In the genomic region with DNA sequence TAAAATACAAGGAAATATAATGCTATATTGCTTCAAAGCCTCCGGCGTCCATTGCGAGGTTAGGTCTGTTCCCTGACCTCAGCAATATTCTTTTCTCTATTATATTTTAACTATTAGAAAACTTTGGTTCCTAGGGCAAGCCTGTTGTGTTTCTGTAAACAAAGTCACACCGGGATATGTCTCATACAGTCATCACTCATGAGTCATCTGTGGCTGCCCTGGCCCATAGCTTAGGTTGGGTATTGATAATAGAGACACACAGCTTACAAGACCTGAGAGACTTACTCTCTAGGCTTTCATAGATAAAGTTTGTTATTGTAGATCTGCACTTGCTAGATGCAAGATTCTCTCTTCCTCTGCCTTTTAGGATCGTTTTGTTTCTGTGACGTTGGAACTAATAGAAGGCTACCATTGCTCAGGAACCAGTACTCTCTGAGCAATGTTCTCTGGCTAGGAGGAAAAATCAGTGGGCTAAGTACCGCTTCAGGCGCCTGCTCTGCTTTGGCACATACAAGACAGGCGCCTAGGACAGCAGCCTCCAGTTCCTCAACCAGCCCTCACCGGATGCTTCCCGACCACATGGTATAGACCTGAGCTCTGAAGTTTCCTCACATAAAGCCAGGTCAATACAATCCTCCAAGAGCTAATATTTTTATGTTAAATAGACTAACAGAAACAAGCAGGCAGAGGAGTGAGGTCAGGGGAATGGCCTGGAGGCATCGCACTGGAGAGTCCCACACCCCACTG, we compare ENCODE assay signal across 25 mouse cellular contexts.
DNase-seq lines count a peak whose midpoint lies in the region; ATAC-seq and TF ChIP-seq lines count a peak whose summit lies in the region.
"Had no signal": no experiment of that assay in that cellular context is flagged by ENCODE, and none has a peak within 500 bp of the region (broad histone marks: within the 10 kb centered on the region; RNA-seq: fewer than 3 reads in every experiment).

No protein-coding gene starts in this region.

- H3K4me1 ChIP-seq in kidney, embryonic 14.5 days (ENCODE audit: control insufficient read depth, insufficient read depth, low read length), result no peaks in the 10 kb centered on the region
- H3K4me1 ChIP-seq in thymus, adult 2 months (replicated peaks; ENCODE audit: control insufficient read depth, insufficient read depth, low read length), result peaks cover 6% of the 10 kb centered on the region; the same call in 1 of the 2 replicates
- H3K4me1 ChIP-seq in intestine, embryonic 16.5 days (ENCODE audit: control insufficient read depth, insufficient read depth, low read length), result peaks cover 3% of the 10 kb centered on the region; the same call in 1 of the 2 replicates
- H3K4me1 ChIP-seq in stomach, postnatal 0 days (replicated peaks; ENCODE audit: control insufficient read depth, insufficient read depth), result no peaks in the 10 kb centered on the region; the same call in 1 of the 2 replicates
- H3K4me1 ChIP-seq: embryonic facial prominence, embryonic 15.5 days; forebrain, embryonic 10.5 days; hindbrain, embryonic 13.5 days had no signal

- no peak overlapping the region for H3K4me3 ChIP-seq in kidney, embryonic 14.5 days (ENCODE audit: low read length)
- no peak overlapping the region for H3K4me3 ChIP-seq in thymus, adult 2 months (ENCODE audit: control insufficient read depth, insufficient read depth, low read length)
- H3K4me3 ChIP-seq in intestine, embryonic 16.5 days (ENCODE audit: low read length), result no peak overlapping the region
- no peak overlapping the region for H3K4me3 ChIP-seq in stomach, postnatal 0 days (ENCODE audit: low read depth, low read length)
- H3K4me3 ChIP-seq: embryonic facial prominence, embryonic 15.5 days; forebrain, embryonic 10.5 days; heart, embryonic 12.5 days; hindbrain, embryonic 13.5 days; left cerebral cortex, adult 2 months had no signal

- no peaks in the 10 kb centered on the region for H3K36me3 ChIP-seq in kidney, embryonic 14.5 days (ENCODE audit: control insufficient read depth, insufficient read depth, low read length)
- H3K36me3 ChIP-seq in thymus, adult 2 months (ENCODE audit: control insufficient read depth, insufficient read depth, low read length), result no peaks in the 10 kb centered on the region
- H3K36me3 ChIP-seq in intestine, embryonic 16.5 days (ENCODE audit: control insufficient read depth, insufficient read depth, low read length), result no peaks in the 10 kb centered on the region
- no peaks in the 10 kb centered on the region for H3K36me3 ChIP-seq in stomach, postnatal 0 days (ENCODE audit: control insufficient read depth, insufficient read depth, low read length)
- H3K36me3 ChIP-seq: hindbrain, embryonic 13.5 days had no signal

- no peak overlapping the region for H3K9ac ChIP-seq in kidney, embryonic 14.5 days (ENCODE audit: low read depth, low read length)
- H3K9ac ChIP-seq in intestine, embryonic 16.5 days (ENCODE audit: low read depth, low read length), result no peak overlapping the region
- H3K9ac ChIP-seq in stomach, postnatal 0 days (ENCODE audit: low read length), result no peak overlapping the region
- H3K9ac ChIP-seq: embryonic facial prominence, embryonic 15.5 days; forebrain, postnatal 0 days; heart, embryonic 12.5 days; hindbrain, embryonic 13.5 days; liver, embryonic 14.5 days had no signal

- H3K4me2 ChIP-seq in kidney, embryonic 14.5 days (replicated peaks; ENCODE audit: low read depth, low read length), result no peak overlapping the region
- no peak overlapping the region for H3K4me2 ChIP-seq in intestine, embryonic 16.5 days (ENCODE audit: low read depth, low read length)
- no peak overlapping the region for H3K4me2 ChIP-seq in stomach, postnatal 0 days (replicated peaks; ENCODE audit: low read depth)
- H3K4me2 ChIP-seq: embryonic facial prominence, embryonic 15.5 days; heart, embryonic 12.5 days; hindbrain, embryonic 13.5 days had no signal

- ATAC-seq in kidney, embryonic 14.5 days (ENCODE audit: low FRiP score, low TSS enrichment), result no peak
- peak; percentile 69 for ATAC-seq in intestine, embryonic 16.5 days
- peak; percentile 43; the same call in 1 of the 2 replicates for ATAC-seq in stomach, postnatal 0 days (ENCODE audit: low FRiP score, low TSS enrichment)
- ATAC-seq: forebrain, postnatal 0 days; lung, postnatal 0 days; midbrain, embryonic 16.5 days had no signal

- no peaks in the 10 kb centered on the region for H3K9me3 ChIP-seq in kidney, embryonic 14.5 days (ENCODE audit: control insufficient read depth, low read length)
- H3K9me3 ChIP-seq in intestine, embryonic 16.5 days (ENCODE audit: control insufficient read depth, low read length), result no peaks in the 10 kb centered on the region
- no peaks in the 10 kb centered on the region for H3K9me3 ChIP-seq in stomach, postnatal 0 days (ENCODE audit: control insufficient read depth, low read length)
- H3K9me3 ChIP-seq: embryonic facial prominence, embryonic 15.5 days; forebrain, embryonic 10.5 days; heart, embryonic 12.5 days; hindbrain, embryonic 13.5 days had no signal

- no peak for TF ChIP-seq EP300 in stomach, postnatal 0 days (optimal IDR thresholded peaks at IDR 0.05)

- no peak for TF ChIP-seq CTCF in thymus, adult 2 months (IDR thresholded peaks at IDR 0.05; ENCODE audit: borderline replicate concordance, control insufficient read depth, extremely low read depth, insufficient read depth, low read length, poor library complexity)
- no peak for TF ChIP-seq CTCF in stomach, postnatal 0 days (IDR thresholded peaks at IDR 0.05; ENCODE audit: low read depth)

- TF ChIP-seq POLR2A in thymus, adult 2 months (IDR thresholded peaks at IDR 0.05; ENCODE audit: control insufficient read depth, extremely low read depth, insufficient read depth, low read length, poor library complexity), result no peak

- no peak for DNase-seq in kidney, postnatal 4 days
- DNase-seq in thymus, postnatal 4 days, result peak; percentile 20
- no peak for DNase-seq in thymus, adult 2 months
- DNase-seq in stomach, postnatal 0 days (ENCODE audit: low spot score), result no peak
- no peak for DNase-seq in layer of hippocampus, adult 18-20 months (ENCODE audit: low spot score in 2 of 2)
- no peak for DNase-seq in lung, postnatal 10 days
- DNase-seq: adrenal gland, adult 8-10 months; B cell, adult 2 months; cerebellum, postnatal 14 days; forebrain, postnatal 0 days; kidney, adult 2 months; kidney, postnatal 25 days; layer of hippocampus, adult 9-11 months; left cerebral cortex, postnatal 4 days; right cerebral cortex, postnatal 4 days had no signal

- H3K27me3 ChIP-seq in kidney, embryonic 14.5 days (ENCODE audit: control insufficient read depth, insufficient read depth, low read length), result no peaks in the 10 kb centered on the region
- no peaks in the 10 kb centered on the region for H3K27me3 ChIP-seq in thymus, adult 2 months (ENCODE audit: control insufficient read depth, insufficient read depth, low read length)
- H3K27me3 ChIP-seq in intestine, embryonic 16.5 days (replicated peaks; ENCODE audit: control insufficient read depth, insufficient read depth, low read length), result no peaks in the 10 kb centered on the region
- no peaks in the 10 kb centered on the region for H3K27me3 ChIP-seq in stomach, postnatal 0 days (ENCODE audit: control insufficient read depth, insufficient read depth, low read length)
- H3K27me3 ChIP-seq: embryonic facial prominence, embryonic 15.5 days; heart, embryonic 12.5 days; hindbrain, embryonic 13.5 days had no signal

- 86% methylated on average over 12 of the region's 12 CpGs for WGBS in kidney, embryonic 14.5 days
- 80% methylated on average over 12 of the region's 12 CpGs for WGBS in thymus, adult 2 months
- 67% methylated on average over 12 of the region's 12 CpGs for WGBS in intestine, embryonic 16.5 days
- WGBS in stomach, postnatal 0 days, result 82% methylated on average over 12 of the region's 12 CpGs

- peak overlapping the region; percentile 24; the same call in 1 of the 2 replicates for H3K27ac ChIP-seq in kidney, embryonic 14.5 days (ENCODE audit: low read depth, low read length)
- H3K27ac ChIP-seq in thymus, adult 2 months (ENCODE audit: control insufficient read depth, insufficient read depth, low read length), result no peak overlapping the region
- 0 out of 2 replicates have a peak overlapping the region, but pooled peaks have one; percentile 10 for H3K27ac ChIP-seq in intestine, embryonic 16.5 days (ENCODE audit: low read length)
- H3K27ac ChIP-seq in stomach, postnatal 0 days (replicated peaks), result 0 out of 2 replicates have a peak overlapping the region, but pooled peaks have one; percentile 19
- H3K27ac ChIP-seq: embryonic facial prominence, embryonic 15.5 days; forebrain, embryonic 10.5 days; hindbrain, embryonic 13.5 days; left cerebral cortex, adult 2 months; liver, embryonic 14.5 days had no signal
